Mouse (Mus musculus): ENCODE measurements around the gene Trim65.

DNA sequence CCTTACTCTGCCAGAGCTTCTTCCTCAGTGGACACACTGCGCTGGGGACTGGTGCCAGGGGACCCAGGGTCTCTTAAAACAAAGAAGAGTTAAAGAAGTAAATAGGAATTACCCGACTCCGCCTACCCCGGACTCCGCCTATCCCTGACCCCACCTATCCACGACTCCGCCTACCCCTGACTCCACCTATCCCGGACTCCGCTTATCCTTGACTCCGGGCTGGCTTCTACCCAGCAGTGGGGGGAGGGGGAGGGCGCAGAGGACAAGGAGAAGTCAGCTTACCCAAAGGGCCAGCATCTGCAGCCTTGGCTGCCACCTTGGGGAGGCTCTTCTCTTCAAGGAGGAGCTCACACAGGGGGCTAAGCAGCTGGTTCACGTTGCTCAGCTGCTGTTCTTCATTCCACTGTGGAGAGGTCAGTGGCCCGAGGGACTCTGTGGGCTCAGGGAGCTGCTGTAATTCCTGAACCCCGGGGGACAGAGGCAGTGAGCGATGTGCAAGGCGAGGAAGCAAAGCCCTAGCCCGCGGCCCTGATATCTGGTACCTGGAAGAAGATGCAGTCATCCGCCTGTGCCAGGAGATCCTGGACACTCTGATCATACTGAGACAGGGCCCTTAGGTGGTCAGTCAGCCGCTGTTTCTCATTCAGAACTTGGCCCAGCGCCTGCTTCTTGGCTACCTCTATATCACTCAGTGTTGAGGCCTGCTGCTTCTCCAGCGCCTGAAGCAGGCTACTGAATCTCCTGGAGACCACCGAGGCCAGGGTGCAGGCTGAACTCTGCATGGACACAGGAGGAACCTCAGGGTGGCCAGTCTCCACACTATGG lies 3.6 kb downstream of the Trim65 start, which contains the start of gene Trim47:
- TF ChIP-seq CHD2 (IDR thresholded peaks at IDR 0.05; ENCODE audit: low read depth, low read length) (no peak), MAFK (IDR thresholded peaks at IDR 0.05; ENCODE audit: insufficient read depth, low read depth, low read length) (no peak), HCFC1 (IDR thresholded peaks at IDR 0.05; ENCODE audit: borderline replicate concordance, insufficient read depth, low read length) (no peak), ZC3H11A (IDR thresholded peaks at IDR 0.05; ENCODE audit: borderline replicate concordance, low read depth, low read length) (no peak)

Data from ES-E14 (cell line).